Mouse (Mus musculus) liver, embryonic 13.5 days (tissue): Measurements from ENCODE around the gene Elf2. TPM values are rescaled to one million over a fixed set of nuclear protein-coding genes. Genes with fewer than 3 reads are reported as not detected.

Experiments
- ATAC-seq: fragments of 200-750 bp; cut with Nextera tagmentation; 2 replicates; pipeline ENCODE4 v1.8.0; 2017; ENCODE audit warnings: low read depth, mild to moderate bottlenecking, moderate number of reproducible peaks, moderate library complexity
- DNase-seq: peaks from one replicate; pipeline ENCODE4 v3.0.0; 2022
- H3K27ac ChIP-seq: fragments of 300-500 bp; sonication (generic); 2 replicates; pipeline ENCODE4 v1.5.1; 2015; ENCODE audit warnings: moderate library complexity, mild to moderate bottlenecking, inconsistent platforms
- H3K27me3 ChIP-seq: fragments of 300-500 bp; sonication (generic); 2 replicates; pipeline ENCODE4 v1.6.1; 2015; ENCODE audit warnings: mild to moderate bottlenecking, inconsistent platforms
- H3K36me3 ChIP-seq: fragments of 300-500 bp; sonication (generic); 2 replicates; pipeline ENCODE4 v1.6.1; 2015; ENCODE audit warnings: mild to moderate bottlenecking, inconsistent platforms
- H3K4me1 ChIP-seq: fragments of 300-500 bp; sonication (generic); replicated peaks from 2 replicates; pipeline ENCODE4 v1.6.1; 2015; ENCODE audit warnings: inconsistent platforms
- H3K4me2 ChIP-seq: fragments of 300-500 bp; sonication (generic); 2 replicates; pipeline ENCODE4 v1.6.1; 2015; ENCODE audit warnings: inconsistent platforms, mild to moderate bottlenecking, moderate library complexity
- H3K4me3 ChIP-seq: fragments of 300-500 bp; sonication (generic); replicated peaks from 2 replicates; pipeline ENCODE4 v1.5.1; 2015; ENCODE audit warnings: mild to moderate bottlenecking, inconsistent platforms
- H3K9ac ChIP-seq: fragments of 300-500 bp; sonication (generic); 2 replicates; pipeline ENCODE4 v1.6.1; 2015; ENCODE audit warnings: mild to moderate bottlenecking, inconsistent platforms
- H3K9me3 ChIP-seq: fragments of 300-500 bp; sonication (generic); replicated peaks from 2 replicates; pipeline ENCODE4 v1.6.1; 2016; ENCODE audit warnings: inconsistent platforms
- WGBS: fragments of 180-500 bp; shearing (Covaris S2); methylation state at CpG from one replicate; pipeline ENCODE4 v1.1.7; 2015; ENCODE audit not compliant: insufficient replicate concordance; 5-methylcytosine and 5-hydroxymethylcytosine counted together
- polyA plus RNA-seq: library from polyadenylated mRNA; unstranded; fragments of >200 nt; fragmentation: Nextera tagmentation; extraction: Ambion mirVana; gene quantifications from 2 replicates; pipeline ENCODE4 v1.2.1, GENCODE M21; 2015

The Elf2 gene
- polyA plus RNA-seq, 1 experiment from 2014 or later: 24.0 TPM

DNA sequence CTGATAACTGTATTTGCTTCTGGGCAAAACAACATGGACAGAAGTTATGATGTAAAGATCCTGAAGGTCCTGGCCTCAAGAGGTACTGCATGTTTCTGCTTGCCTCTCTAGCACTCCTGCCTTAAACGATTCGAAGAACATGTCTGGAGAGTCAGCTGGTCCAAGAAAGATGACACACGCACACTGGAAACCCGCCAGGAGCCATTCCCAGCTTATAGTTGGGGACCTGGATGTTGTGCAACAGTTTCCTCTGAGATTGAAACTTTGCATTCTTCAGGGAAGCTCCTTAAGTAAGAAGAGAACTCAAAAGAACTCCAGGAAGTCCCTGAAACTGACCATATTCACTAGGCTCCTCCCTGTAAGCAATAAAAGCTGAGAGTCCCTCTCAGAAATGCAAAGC is 2.8 kb upstream of the Elf2 start:
- Histone ChIP-seq H3K9ac (no peak overlapping the region), H3K36me3 (no peaks in the 10 kb centered on the region), H3K27ac (no peak overlapping the region), H3K4me2 (no peak overlapping the region), H3K9me3 (no peaks in the 10 kb centered on the region), H3K4me3 (no peak overlapping the region), H3K4me1 (peaks cover 22% of the 10 kb centered on the region), H3K27me3 (no peaks in the 10 kb centered on the region)
- 88% methylated on average over 4 of the region's 4 CpGs for WGBS
- ATAC-seq: no peak
- no peak for DNase-seq

DNA sequence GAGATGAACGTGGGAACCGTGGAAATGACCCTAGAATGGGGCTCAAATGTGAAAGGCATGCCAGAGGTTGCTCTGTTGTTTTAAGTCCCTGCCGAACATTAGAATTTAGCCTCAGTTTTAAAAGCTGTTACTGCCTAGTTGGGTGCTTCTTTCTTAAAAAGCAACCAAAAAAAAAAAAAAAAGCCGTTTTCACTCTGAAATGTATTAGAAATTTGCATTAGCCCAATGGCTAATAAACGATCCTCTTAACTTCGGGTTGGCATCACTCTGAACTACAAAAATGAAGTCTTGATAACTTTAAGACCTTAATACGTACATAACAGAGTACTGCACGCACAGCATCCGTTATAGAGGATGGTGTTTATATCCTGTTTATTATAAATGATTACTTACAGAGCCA is 1.7 kb upstream of the Elf2 start:
- H3K4me2 ChIP-seq: peak overlapping the region; percentile 100
- H3K4me1 ChIP-seq: peaks cover 27% of the 10 kb centered on the region
- H3K9ac ChIP-seq: peak overlapping the region; percentile 99
- ATAC-seq (no peak), DNase-seq (no peak)
- peak overlapping the region; percentile 99 for H3K27ac ChIP-seq
- no peaks in the 10 kb centered on the region for H3K9me3 ChIP-seq
- 13% methylated on average over 9 of the region's 9 CpGs for WGBS
- no peaks in the 10 kb centered on the region for H3K36me3 ChIP-seq
- H3K4me3 ChIP-seq: peak overlapping the region; percentile 95
- H3K27me3 ChIP-seq: no peaks in the 10 kb centered on the region

- ATAC-seq: peak; percentile 78
These were observed 1.0 kb upstream of the Elf2 start for GRCm38 (mm10) chr3:51341268-51342081.

DNA sequence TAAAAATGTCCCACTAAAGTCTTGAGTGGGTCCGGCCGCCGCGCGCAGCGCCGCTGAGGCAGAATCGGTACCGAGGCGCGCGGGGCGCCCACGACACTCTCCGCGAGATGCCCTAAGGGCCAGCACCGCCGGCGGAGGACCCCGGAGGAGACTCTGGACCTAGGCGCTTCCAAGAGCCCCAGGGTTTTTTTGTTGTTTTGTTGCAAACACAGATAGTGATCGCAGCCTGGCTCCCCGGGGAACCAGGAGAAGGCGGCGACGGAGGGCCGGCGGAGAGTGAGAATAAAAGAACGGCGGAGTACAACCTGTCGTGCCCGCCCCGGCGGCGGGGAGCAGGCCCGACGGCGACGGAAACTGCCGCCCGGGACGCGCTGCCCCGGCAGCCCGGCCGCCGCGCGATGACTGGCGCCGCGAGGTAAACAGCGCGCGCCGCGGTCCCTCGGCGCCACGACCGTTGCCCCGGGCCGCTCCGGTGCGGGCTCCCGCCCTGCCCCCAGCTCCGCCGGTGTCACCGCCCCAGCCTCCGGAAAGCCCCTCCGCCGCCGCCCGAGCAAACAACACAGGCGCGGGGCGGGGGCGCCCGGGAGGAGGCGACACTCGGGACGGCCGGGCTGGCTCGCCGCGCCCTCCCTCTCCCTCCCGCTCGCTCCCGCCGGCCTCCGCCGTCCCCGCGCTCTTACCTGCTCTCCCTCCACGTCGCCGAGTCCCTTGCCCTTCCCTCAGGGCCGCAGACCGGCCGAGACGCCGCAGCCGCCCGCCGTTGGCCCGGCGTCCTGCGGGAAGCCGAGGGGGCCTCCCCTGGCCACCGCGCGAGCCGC is 520 bp downstream of the Elf2 start:
- Histone ChIP-seq H3K36me3 (no peaks in the 10 kb centered on the region), H3K9ac (peak overlapping the region; percentile 99), H3K27me3 (no peaks in the 10 kb centered on the region), H3K4me1 (peaks cover 48% of the 10 kb centered on the region), H3K4me2 (peak overlapping the region; percentile 100), H3K4me3 (peak overlapping the region; percentile 95), H3K27ac (peak overlapping the region; percentile 99), H3K9me3 (no peaks in the 10 kb centered on the region)
- under 1% methylated on average over 98 of the region's 113 CpGs for WGBS
- ATAC-seq: peak; percentile 49
- DNase-seq: peak; percentile 53

More at GRCm38 (mm10) chr3:51341268-51342081, 1.0 kb upstream of the Elf2 start:
- WGBS: under 1% methylated on average over 86 of the region's 86 CpGs
- no peaks in the 10 kb centered on the region for H3K9me3 ChIP-seq
- H3K36me3 ChIP-seq: no peaks in the 10 kb centered on the region
- H3K4me3 ChIP-seq: peak overlapping the region; percentile 95
- H3K9ac ChIP-seq: peak overlapping the region; percentile 99
- peak overlapping the region; percentile 100 for H3K4me2 ChIP-seq
- H3K27ac ChIP-seq: peak overlapping the region; percentile 99
- peak; percentile 83 for DNase-seq
- peaks cover 33% of the 10 kb centered on the region for H3K4me1 ChIP-seq
- H3K27me3 ChIP-seq: no peaks in the 10 kb centered on the region

- ATAC-seq: no peak
- peaks cover 54% of the 10 kb centered on the region for H3K4me1 ChIP-seq
- no peaks in the 10 kb centered on the region for H3K27me3 ChIP-seq
- no peak for DNase-seq
- no peaks in the 10 kb centered on the region for H3K9me3 ChIP-seq
- peak overlapping the region; percentile 99 for H3K9ac ChIP-seq
- WGBS: under 1% methylated on average over 9 of the region's 9 CpGs
- peak overlapping the region; percentile 100 for H3K4me2 ChIP-seq
- peak overlapping the region; percentile 99 for H3K27ac ChIP-seq
- H3K36me3 ChIP-seq: no peaks in the 10 kb centered on the region
- peak overlapping the region; percentile 95 for H3K4me3 ChIP-seq
These were observed 1.1 kb downstream of the Elf2 start for GRCm38 (mm10) chr3:51339378-51339733.

GRCm38 (mm10) chr3:51335378-51335777 is 5.1 kb downstream of the Elf2 start:
- no peak for ATAC-seq
- WGBS: 20% methylated on average over 8 of the region's 8 CpGs
- 0 out of 2 replicates have a peak overlapping the region, but pooled peaks have one; percentile 4 for H3K9ac ChIP-seq

DNA sequence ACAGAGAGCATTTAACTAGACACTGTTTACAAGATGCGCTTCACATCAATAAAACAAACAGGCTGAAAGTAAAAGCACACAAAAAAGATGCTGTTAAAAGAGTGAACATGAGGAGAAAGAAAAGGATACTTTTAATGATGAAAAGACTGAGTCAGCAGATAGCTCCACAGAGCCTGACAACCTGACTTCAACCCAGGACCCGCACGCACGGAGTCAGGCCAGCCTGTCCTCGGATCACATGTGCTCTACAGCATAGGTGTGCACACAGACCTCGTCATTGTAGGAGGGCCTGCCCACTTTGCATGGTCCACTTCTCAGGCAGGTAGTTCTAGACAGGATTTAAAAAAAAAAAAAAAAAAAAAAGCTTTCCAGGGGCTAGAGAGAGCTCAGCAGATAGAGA is 6.5 kb downstream of the Elf2 start:
- ATAC-seq (no peak), DNase-seq (no peak)
- Histone ChIP-seq H3K9me3 (no peaks in the 10 kb centered on the region), H3K27ac (no peak overlapping the region; the same call in 1 of the 2 replicates), H3K4me2 (peak overlapping the region; percentile 34; the same call in 1 of the 2 replicates), H3K36me3 (0 out of 2 replicates have a peak, but pooled peaks cover 4% of the 10 kb centered on the region), H3K9ac (peak overlapping the region; percentile 26; the same call in 1 of the 2 replicates), H3K4me1 (peaks cover 79% of the 10 kb centered on the region), H3K4me3 (no peak overlapping the region), H3K27me3 (no peaks in the 10 kb centered on the region)
- 74% methylated on average over 6 of the region's 6 CpGs for WGBS

More at GRCm38 (mm10) chr3:51335378-51335777, 5.1 kb downstream of the Elf2 start:
- peak overlapping the region; percentile 39 for H3K4me2 ChIP-seq
- no peaks in the 10 kb centered on the region for H3K27me3 ChIP-seq
- H3K36me3 ChIP-seq: no peaks in the 10 kb centered on the region
- H3K4me3 ChIP-seq: no peak overlapping the region
- H3K4me1 ChIP-seq: peaks cover 67% of the 10 kb centered on the region
- no peaks in the 10 kb centered on the region for H3K9me3 ChIP-seq
- no peak for DNase-seq
- peak overlapping the region; percentile 59 for H3K27ac ChIP-seq

- Histone ChIP-seq H3K9ac (peak overlapping the region; percentile 2), H3K9me3 (no peaks in the 10 kb centered on the region), H3K36me3 (0 out of 2 replicates have a peak, but pooled peaks cover 4% of the 10 kb centered on the region), H3K27me3 (no peaks in the 10 kb centered on the region), H3K4me2 (peak overlapping the region; percentile 34), H3K27ac (peak overlapping the region; percentile 66), H3K4me1 (peaks cover 78% of the 10 kb centered on the region), H3K4me3 (0 out of 2 replicates have a peak overlapping the region, but pooled peaks have one; percentile 5)
- ATAC-seq (no peak), DNase-seq (peak; percentile 19)
- WGBS: 59% methylated on average over 10 of the region's 10 CpGs
These were observed 7.1 kb downstream of the Elf2 start for GRCm38 (mm10) chr3:51333234-51333889.

GRCm38 (mm10) chr3:51330086-51330485 is 10.4 kb downstream of the Elf2 start:
- H3K4me1 ChIP-seq: peaks cover 47% of the 10 kb centered on the region
- no peak overlapping the region for H3K27ac ChIP-seq
- H3K4me3 ChIP-seq: no peak overlapping the region
- peaks cover 18% of the 10 kb centered on the region for H3K36me3 ChIP-seq
- H3K9me3 ChIP-seq: 0 out of 2 replicates have a peak, but pooled peaks cover 6% of the 10 kb centered on the region
- H3K9ac ChIP-seq: no peak overlapping the region
- WGBS: 88% methylated on average over 14 of the region's 14 CpGs
- no peak for ATAC-seq
- no peak for DNase-seq
- H3K27me3 ChIP-seq: no peaks in the 10 kb centered on the region
- no peak overlapping the region for H3K4me2 ChIP-seq

DNA sequence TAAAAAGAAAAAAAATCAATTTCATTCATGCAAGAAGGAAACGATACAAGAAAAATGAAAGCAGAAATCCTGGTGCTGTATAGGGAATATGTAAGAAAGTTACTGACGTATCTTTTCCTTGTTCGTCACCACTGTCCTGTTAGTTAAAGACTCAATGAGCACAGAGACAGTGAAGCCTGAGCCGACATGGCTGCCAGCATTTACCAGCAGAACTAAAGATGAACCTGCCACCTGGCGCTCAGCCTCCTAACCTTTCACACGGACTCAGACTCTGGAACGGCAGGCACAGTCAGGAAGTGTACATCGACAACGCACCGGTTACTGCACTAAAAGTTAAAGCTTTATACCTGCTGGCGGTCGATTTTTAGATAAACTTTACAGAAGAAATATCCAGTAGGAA is 11.9 kb downstream of the Elf2 start:
- Histone ChIP-seq H3K4me2 (no peak overlapping the region), H3K27me3 (no peaks in the 10 kb centered on the region), H3K9me3 (0 out of 2 replicates have a peak, but pooled peaks cover 6% of the 10 kb centered on the region), H3K9ac (no peak overlapping the region), H3K4me3 (no peak overlapping the region), H3K4me1 (peaks cover 32% of the 10 kb centered on the region), H3K27ac (no peak overlapping the region), H3K36me3 (peaks cover 31% of the 10 kb centered on the region)
- DNase-seq (no peak), ATAC-seq (no peak)
- 92% methylated on average over 12 of the region's 12 CpGs for WGBS

GRCm38 (mm10) chr3:51327817-51328216 is 12.6 kb downstream of the Elf2 start:
- H3K4me1 ChIP-seq: peaks cover 24% of the 10 kb centered on the region
- 76% methylated on average over 5 of the region's 5 CpGs for WGBS
- no peak overlapping the region for H3K4me2 ChIP-seq
- DNase-seq (no peak), ATAC-seq (no peak)
- H3K36me3 ChIP-seq: peaks cover 37% of the 10 kb centered on the region
- 0 out of 2 replicates have a peak, but pooled peaks cover 6% of the 10 kb centered on the region for H3K9me3 ChIP-seq
- no peak overlapping the region for H3K9ac ChIP-seq
- no peaks in the 10 kb centered on the region for H3K27me3 ChIP-seq
- H3K4me3 ChIP-seq: no peak overlapping the region
- no peak overlapping the region for H3K27ac ChIP-seq
